In the genomic region with DNA sequence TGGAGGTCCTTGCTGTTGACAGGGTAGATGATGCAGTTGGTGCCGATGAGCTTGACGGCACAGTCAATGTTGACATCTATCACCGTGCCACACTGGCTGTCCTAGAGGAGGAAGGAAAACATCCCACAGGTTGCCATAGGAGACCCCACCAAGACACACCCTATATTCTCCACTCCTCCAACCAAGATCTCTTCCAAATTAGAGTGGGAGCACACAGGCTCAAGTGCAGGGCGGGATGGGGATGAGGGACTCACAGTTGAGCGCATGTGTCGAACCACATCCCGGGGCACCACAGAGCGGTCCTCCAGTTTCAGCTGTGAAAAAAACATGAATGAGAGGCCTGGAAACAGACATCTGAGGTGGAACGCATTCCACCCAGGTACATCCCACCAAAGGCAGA, we compare ENCODE assay signal across 19 mouse cellular contexts. TPM values are rescaled to one million over a fixed set of nuclear protein-coding genes. Genes with fewer than 3 reads are reported as not detected.
"Had no signal": no experiment of that assay in that cellular context is flagged by ENCODE, and none has a peak within 500 bp of the region (broad histone marks: within the 10 kb centered on the region; RNA-seq: fewer than 3 reads in every experiment).

No protein-coding gene starts in this region.

- H3K4me3 ChIP-seq: limb, embryonic 12.5 days; lung, embryonic 15.5 days; midbrain, embryonic 13.5 days; stomach, embryonic 15.5 days had no signal

- H3K27ac ChIP-seq: limb, embryonic 12.5 days; lung, embryonic 15.5 days; macrophage; midbrain, embryonic 13.5 days; stomach, embryonic 15.5 days had no signal

- ATAC-seq: inflammation-experienced regulatory T-cells, adult 6 months; intestine, postnatal 0 days; midbrain, embryonic 13.5 days had no signal

- H3K9ac ChIP-seq: lung, embryonic 15.5 days; midbrain, embryonic 13.5 days; stomach, embryonic 15.5 days had no signal

- DNase-seq: kidney, adult 8-10 months; kidney, postnatal 25 days; layer of hippocampus, adult 9-11 months; layer of hippocampus, postnatal 36 days; lung, postnatal 14 days; retina, postnatal 1 day; right cerebral cortex, postnatal 4 days; thymus, adult 2 months; thymus, postnatal 25 days had no signal

- H3K27me3 ChIP-seq: limb, embryonic 12.5 days; lung, embryonic 15.5 days; midbrain, embryonic 13.5 days; stomach, embryonic 15.5 days had no signal

- H3K9me3 ChIP-seq: lung, embryonic 15.5 days; midbrain, embryonic 13.5 days; stomach, embryonic 15.5 days had no signal

- H3K4me2 ChIP-seq: limb, embryonic 12.5 days; lung, embryonic 15.5 days; midbrain, embryonic 13.5 days; stomach, embryonic 15.5 days had no signal

RNA-seq across cellular contexts. Expression of gene Sphk1, which starts 18.1 kb away (rescaled TPM):
- polyA plus RNA-seq: inflammation-experienced regulatory T-cells, adult 6 months had no signal

RNA-seq across cellular contexts. Expression of gene Aanat, which starts 37.5 kb away (rescaled TPM):
- total RNA-seq: liver, adult 2 months had no signal
- polyA plus RNA-seq: inflammation-experienced regulatory T-cells, adult 6 months; intestine, postnatal 0 days; kidney, embryonic 16.5 days; limb, embryonic 12.5 days; liver, adult 2 months; lung, embryonic 15.5 days; macrophage; spleen, adult 2 months; thymus, adult 2 months had no signal
